21 mouse cellular contexts compared by ENCODE assay signal in the genomic region with DNA sequence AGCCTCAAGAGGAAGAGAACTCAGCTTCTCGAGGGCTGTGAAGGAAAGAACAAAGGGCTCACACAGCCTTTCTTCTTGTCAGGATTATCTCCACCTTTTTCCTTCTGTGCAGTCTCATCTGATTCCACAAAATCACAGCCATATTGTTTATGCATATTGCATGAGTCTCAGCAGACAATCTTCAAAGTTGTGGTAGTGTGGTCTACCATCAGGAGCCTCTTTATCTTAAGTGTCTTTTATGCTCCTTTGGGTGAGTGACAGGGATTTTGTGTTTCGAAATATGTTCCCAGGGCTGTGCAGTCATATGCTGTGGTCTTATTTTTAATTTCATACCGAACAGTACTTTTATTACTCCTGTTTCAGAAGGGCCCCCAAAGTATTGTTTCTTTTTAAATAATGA.
"Had no signal": no experiment of that assay in that cellular context is flagged by ENCODE, and none has a peak within 500 bp of the region (broad histone marks: within the 10 kb centered on the region; RNA-seq: fewer than 3 reads in every experiment).

No protein-coding gene starts in this region.

- H3K4me1 ChIP-seq: kidney, embryonic 15.5 days; stomach, embryonic 15.5 days had no signal

- H3K27ac ChIP-seq: kidney, embryonic 15.5 days; limb, embryonic 12.5 days; limb, embryonic 15.5 days; liver, embryonic 12.5 days; liver, embryonic 15.5 days; lung, embryonic 15.5 days; midbrain, embryonic 10.5 days; midbrain, embryonic 13.5 days; stomach, embryonic 15.5 days had no signal

- H3K4me3 ChIP-seq: kidney, embryonic 15.5 days; limb, embryonic 12.5 days; limb, embryonic 15.5 days; liver, embryonic 12.5 days; liver, embryonic 15.5 days; lung, embryonic 15.5 days; megakaryocyte, embryonic 14.5 days; midbrain, embryonic 10.5 days; midbrain, embryonic 13.5 days; stomach, embryonic 15.5 days had no signal

- H3K9ac ChIP-seq: kidney, embryonic 15.5 days; limb, embryonic 12.5 days; limb, embryonic 15.5 days; liver, embryonic 12.5 days; liver, embryonic 15.5 days; lung, embryonic 15.5 days; midbrain, embryonic 13.5 days; stomach, embryonic 15.5 days had no signal

- DNase-seq: kidney, adult 8-10 months; kidney, postnatal 10 days; kidney, postnatal 36 days; left cerebral cortex, postnatal 4 days; lung, adult 18-20 months; lung, postnatal 10 days; lung, postnatal 36 days; right cerebral cortex, adult 18-20 months; right cerebral cortex, postnatal 14 days; spleen, adult 18-20 months; thymus, postnatal 25 days had no signal

- H3K27me3 ChIP-seq: kidney, embryonic 15.5 days; limb, embryonic 12.5 days; limb, embryonic 15.5 days; liver, embryonic 12.5 days; liver, embryonic 15.5 days; lung, embryonic 15.5 days; megakaryocyte, embryonic 14.5 days; midbrain, embryonic 13.5 days; stomach, embryonic 15.5 days had no signal

- H3K4me2 ChIP-seq: kidney, embryonic 15.5 days; limb, embryonic 12.5 days; limb, embryonic 15.5 days; liver, embryonic 12.5 days; liver, embryonic 15.5 days; lung, embryonic 15.5 days; midbrain, embryonic 13.5 days; stomach, embryonic 15.5 days had no signal

- H3K9me3 ChIP-seq: kidney, embryonic 15.5 days; limb, embryonic 12.5 days; limb, embryonic 15.5 days; liver, embryonic 12.5 days; liver, embryonic 15.5 days; lung, embryonic 15.5 days; megakaryocyte, embryonic 14.5 days; midbrain, embryonic 10.5 days; midbrain, embryonic 13.5 days; stomach, embryonic 15.5 days had no signal

- H3K36me3 ChIP-seq: kidney, embryonic 15.5 days; limb, embryonic 12.5 days; limb, embryonic 15.5 days; liver, embryonic 12.5 days; liver, embryonic 15.5 days; lung, embryonic 15.5 days; midbrain, embryonic 10.5 days; midbrain, embryonic 13.5 days; stomach, embryonic 15.5 days had no signal

- ATAC-seq: liver, embryonic 12.5 days; midbrain, embryonic 13.5 days had no signal
